Mouse (Mus musculus): ENCODE measurements around the gene Ebf1. TPM values are rescaled to one million over a fixed set of nuclear protein-coding genes. Genes with fewer than 3 reads are reported as not detected.

Ebf1 gene
- total RNA-seq, 1 experiment from 2014 or later = 7.4 TPM

- no peak for ATAC-seq (replicated peaks; ENCODE audit: insufficient number of reproducible peaks, low FRiP score, low TSS enrichment, poor library complexity, severe bottlenecking)
These were observed 139.2 kb downstream of the Ebf1 start for GRCm38 (mm10) chr11:44756321-44756720.

- no peak for ATAC-seq (replicated peaks; ENCODE audit: insufficient number of reproducible peaks, low FRiP score, low TSS enrichment, poor library complexity, severe bottlenecking)
These were observed 141.7 kb downstream of the Ebf1 start for GRCm38 (mm10) chr11:44758857-44759256.

- no peak for ATAC-seq (replicated peaks; ENCODE audit: insufficient number of reproducible peaks, low FRiP score, low TSS enrichment, poor library complexity, severe bottlenecking)
These were observed 144.2 kb downstream of the Ebf1 start for GRCm38 (mm10) chr11:44761128-44761996.

GRCm38 (mm10) chr11:44763992-44764835 lies 147.1 kb downstream of the Ebf1 start:
- ATAC-seq (replicated peaks; ENCODE audit: insufficient number of reproducible peaks, low FRiP score, low TSS enrichment, poor library complexity, severe bottlenecking) = no peak

GRCm38 (mm10) chr11:44764988-44765387 lies 147.9 kb downstream of the Ebf1 start:
- ATAC-seq (replicated peaks; ENCODE audit: insufficient number of reproducible peaks, low FRiP score, low TSS enrichment, poor library complexity, severe bottlenecking) = peak; percentile 43

- ATAC-seq (replicated peaks; ENCODE audit: insufficient number of reproducible peaks, low FRiP score, low TSS enrichment, poor library complexity, severe bottlenecking) = no peak
These were observed 149.1 kb downstream of the Ebf1 start for GRCm38 (mm10) chr11:44766246-44766645.

GRCm38 (mm10) chr11:44767322-44767721 lies 150.2 kb downstream of the Ebf1 start:
- no peak for ATAC-seq (replicated peaks; ENCODE audit: insufficient number of reproducible peaks, low FRiP score, low TSS enrichment, poor library complexity, severe bottlenecking)

- no peak for ATAC-seq (replicated peaks; ENCODE audit: insufficient number of reproducible peaks, low FRiP score, low TSS enrichment, poor library complexity, severe bottlenecking)
These were observed 151.2 kb downstream of the Ebf1 start for GRCm38 (mm10) chr11:44768346-44768745.

- no peak for ATAC-seq (replicated peaks; ENCODE audit: insufficient number of reproducible peaks, low FRiP score, low TSS enrichment, poor library complexity, severe bottlenecking)
These were observed 154.0 kb downstream of the Ebf1 start for GRCm38 (mm10) chr11:44770989-44771564.

- no peak for ATAC-seq (replicated peaks; ENCODE audit: insufficient number of reproducible peaks, low FRiP score, low TSS enrichment, poor library complexity, severe bottlenecking)
These were observed 157.3 kb downstream of the Ebf1 start for GRCm38 (mm10) chr11:44774411-44774810.

- ATAC-seq (replicated peaks; ENCODE audit: insufficient number of reproducible peaks, low FRiP score, low TSS enrichment, poor library complexity, severe bottlenecking) = no peak
These were observed 158.4 kb downstream of the Ebf1 start for GRCm38 (mm10) chr11:44775549-44775948.

GRCm38 (mm10) chr11:44776556-44776955 lies 159.4 kb downstream of the Ebf1 start:
- ATAC-seq (replicated peaks; ENCODE audit: insufficient number of reproducible peaks, low FRiP score, low TSS enrichment, poor library complexity, severe bottlenecking) = no peak

- ATAC-seq (replicated peaks; ENCODE audit: insufficient number of reproducible peaks, low FRiP score, low TSS enrichment, poor library complexity, severe bottlenecking) = no peak
These were observed 160.5 kb downstream of the Ebf1 start for GRCm38 (mm10) chr11:44777331-44778310.

GRCm38 (mm10) chr11:44779030-44779429 lies 161.9 kb downstream of the Ebf1 start:
- ATAC-seq (replicated peaks; ENCODE audit: insufficient number of reproducible peaks, low FRiP score, low TSS enrichment, poor library complexity, severe bottlenecking) = no peak

GRCm38 (mm10) chr11:44784255-44785029 lies 167.3 kb downstream of the Ebf1 start:
- no peak for ATAC-seq (replicated peaks; ENCODE audit: insufficient number of reproducible peaks, low FRiP score, low TSS enrichment, poor library complexity, severe bottlenecking)

GRCm38 (mm10) chr11:44785063-44785462 lies 167.9 kb downstream of the Ebf1 start:
- no peak for ATAC-seq (replicated peaks; ENCODE audit: insufficient number of reproducible peaks, low FRiP score, low TSS enrichment, poor library complexity, severe bottlenecking)

GRCm38 (mm10) chr11:44785479-44785878 lies 168.4 kb downstream of the Ebf1 start:
- no peak for ATAC-seq (replicated peaks; ENCODE audit: insufficient number of reproducible peaks, low FRiP score, low TSS enrichment, poor library complexity, severe bottlenecking)

- no peak for ATAC-seq (replicated peaks; ENCODE audit: insufficient number of reproducible peaks, low FRiP score, low TSS enrichment, poor library complexity, severe bottlenecking)
These were observed 170.9 kb downstream of the Ebf1 start for GRCm38 (mm10) chr11:44788003-44788402.

All from monocyte, adult 5-6 weeks (primary cell).